Mouse (Mus musculus): Measurements from ENCODE around the gene Cpsf6.

DNA sequence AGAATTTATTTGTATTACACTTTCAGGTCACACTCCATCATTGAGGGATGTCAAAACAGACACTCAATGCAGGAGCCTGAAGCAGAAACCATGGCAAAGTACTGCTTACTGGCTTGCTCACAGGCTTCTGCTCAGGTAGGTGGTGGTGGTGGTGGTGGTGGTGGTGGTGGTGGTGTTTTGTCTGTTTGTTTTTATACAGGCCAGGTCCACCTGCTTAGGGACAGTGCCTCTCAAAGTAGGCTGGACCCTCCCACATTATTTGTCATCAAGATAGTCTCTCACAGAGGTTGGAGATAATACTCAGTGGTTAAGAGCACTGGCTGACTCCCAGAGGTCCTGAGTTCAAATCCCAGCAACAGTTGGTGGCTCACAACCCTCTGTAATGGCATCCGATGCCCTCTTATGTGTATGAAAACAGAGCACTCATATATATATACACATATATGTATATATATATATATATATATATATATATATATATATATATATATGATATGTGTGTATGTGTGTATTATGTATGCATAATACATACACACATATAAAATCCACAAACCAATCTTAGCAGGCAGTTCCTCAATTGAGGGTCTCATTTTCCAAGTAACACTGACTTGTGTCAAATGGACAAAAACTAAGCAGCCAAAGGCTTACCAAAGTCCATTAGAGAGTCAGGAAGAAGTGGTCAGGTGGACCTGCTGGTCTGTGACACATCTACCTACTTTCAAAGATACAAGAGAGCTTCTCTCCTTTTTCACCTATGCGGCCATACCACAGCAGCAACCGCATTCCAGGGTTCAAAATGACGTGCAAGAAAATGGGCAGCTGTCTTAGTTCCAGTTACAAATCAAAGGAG, 1.1 kb upstream of the Cpsf6 start:
- TF ChIP-seq CTCF (IDR thresholded peaks at IDR 0.05; ENCODE audit: borderline replicate concordance, insufficient read depth, low read length): no peak
- no peak for TF ChIP-seq POLR2A (IDR thresholded peaks at IDR 0.05; ENCODE audit: low read depth, low read length)
